Mouse (Mus musculus) liver, embryonic 14.5 days (tissue): ENCODE data around the gene Psme4.

ENCODE experiments used
- CTCF ChIP-seq: IDR thresholded peaks from 2 replicates; pipeline ENCODE4 v1.5.1; 2016; ENCODE audit warnings: antibody characterized with exemption, low read depth, control low read depth
- EP300 ChIP-seq: IDR thresholded peaks from 2 replicates; pipeline ENCODE4 v1.6.1; 2016; ENCODE audit warnings: antibody characterized with exemption, low read depth

DNA sequence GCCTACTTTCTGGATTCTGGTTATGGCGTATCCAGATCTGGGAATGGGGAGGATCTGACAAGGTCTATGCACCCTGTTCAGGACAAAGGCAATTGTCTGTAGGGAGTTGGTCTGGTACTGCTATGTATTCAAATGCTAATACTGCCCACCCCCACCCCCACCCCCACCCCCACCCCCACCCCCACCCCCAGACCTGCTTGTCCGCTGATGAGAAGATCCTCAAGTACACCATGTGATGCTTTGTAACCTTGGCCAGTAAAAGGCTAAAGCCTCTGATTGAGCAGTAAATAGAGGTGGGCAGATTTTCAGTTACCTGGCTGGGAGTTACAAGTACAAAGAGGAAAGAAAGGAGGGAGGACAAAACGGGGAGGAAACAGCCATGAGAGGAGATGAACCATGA, 21.9 kb upstream of the Psme4 start:
- TF ChIP-seq CTCF (no peak), EP300 (no peak)
